Mouse (Mus musculus): ENCODE results near the gene Pate4. TPM values are rescaled to one million over a fixed set of nuclear protein-coding genes. Genes with fewer than 3 reads are reported as not detected.

Pate4 gene
- not detected in 2 replicates for polyA plus RNA-seq (2012; rRNA removed; ENCODE audit: low replicate concordance)

GRCm38 (mm10) chr9:35611841-35612240 lies at the start of gene Pate4:
TSS of gene Pate4 (minus strand) at chr9:35611941.

GRCm38 (mm10) chr9:35648102-35648501 lies 36.4 kb upstream of the Pate4 start, which contains the start of gene Pate3:
TSS of gene Pate3 (minus strand) at chr9:35648202.

GRCm38 (mm10) chr9:35569571-35570534 lies 41.9 kb downstream of the Pate4 start, which contains the start of the genes Pate2 and Hyls1:
TSS of gene Pate2 (plus strand) at chr9:35570284.
TSS of gene Hyls1 (minus strand) at chr9:35570398.

GRCm38 (mm10) chr9:35558257-35559008 lies 53.3 kb downstream of the Pate4 start, which contains the start of the genes Ddx25 and Pus3:
TSS of gene Ddx25 (minus strand) at chr9:35558528.
TSS of gene Pus3 (plus strand) at chr9:35558595.

Other genes with a start within 250 kb of the Pate4 start
- 1.2 TPM in 2 replicates for gene Cdon, start 190.8 kb downstream of the Pate4 start, polyA plus RNA-seq (2012; rRNA removed; ENCODE audit: low replicate concordance)
- gene Gm1113, start 93.7 kb downstream of the Pate4 start, polyA plus RNA-seq (2012; rRNA removed; ENCODE audit: low replicate concordance) = not detected in 2 replicates
- 0.02 TPM in 1 of 2 replicates, not detected in the other for gene Ddx25, start 53.4 kb downstream of the Pate4 start, polyA plus RNA-seq (2012; rRNA removed; ENCODE audit: low replicate concordance)
- gene Pus3, start 53.3 kb downstream of the Pate4 start, polyA plus RNA-seq (2012; rRNA removed; ENCODE audit: low replicate concordance) = 0.12 and 0.15 TPM in 2 replicates
- 0.15 TPM in 1 of 2 replicates, not detected in the other for gene Pate2, start 41.7 kb downstream of the Pate4 start, polyA plus RNA-seq (2012; rRNA removed; ENCODE audit: low replicate concordance)
- 0.07 and 0.29 TPM in 2 replicates for gene Hyls1, start 41.5 kb downstream of the Pate4 start, polyA plus RNA-seq (2012; rRNA removed; ENCODE audit: low replicate concordance)
- not detected in 2 replicates for gene Pate3, start 36.3 kb upstream of the Pate4 start, polyA plus RNA-seq (2012; rRNA removed; ENCODE audit: low replicate concordance)
- not detected in 2 replicates for gene Pate1, start 75.4 kb upstream of the Pate4 start, polyA plus RNA-seq (2012; rRNA removed; ENCODE audit: low replicate concordance)
- gene Gm17677, start 129.1 kb upstream of the Pate4 start, polyA plus RNA-seq (2012; rRNA removed; ENCODE audit: low replicate concordance) = not detected in 2 replicates
- not detected in 2 replicates for gene Gm17727, start 166.2 kb upstream of the Pate4 start, polyA plus RNA-seq (2012; rRNA removed; ENCODE audit: low replicate concordance)
- not detected in 2 replicates for gene Gm27235, start 178.2 kb upstream of the Pate4 start, polyA plus RNA-seq (2012; rRNA removed; ENCODE audit: low replicate concordance)
- not detected in 2 replicates for gene D730048I06Rik, start 178.2 kb upstream of the Pate4 start, polyA plus RNA-seq (2012; rRNA removed; ENCODE audit: low replicate concordance)
- not detected in 2 replicates for gene 9230110F15Rik, start 232.2 kb upstream of the Pate4 start, polyA plus RNA-seq (2012; rRNA removed; ENCODE audit: low replicate concordance)

Measured in duodenum, adult 2 months (tissue).